Mouse (Mus musculus) CH12.LX (cell line): ENCODE data around the gene Map4k5. TPM values are rescaled to one million over a fixed set of nuclear protein-coding genes. Genes with fewer than 3 reads are reported as not detected.

Source experiments
- DNase-seq: peaks from one replicate; pipeline ENCODE4 v3.0.0-alpha.2; 2013; ENCODE audit errors: extremely low read depth
- H3K27ac ChIP-seq: 2 replicates; pipeline ENCODE4 v1.5.1; 2012; ENCODE audit warnings: low read depth, mild to moderate bottlenecking, control low read depth, moderate library complexity; ENCODE audit not compliant: insufficient read depth
- H3K27me3 ChIP-seq: replicated peaks from 2 replicates; pipeline ENCODE3; 2012; ENCODE audit warnings: inconsistent platforms
- H3K36me3 ChIP-seq, 2 experiments: replicated peaks in 1 of 2; 2 replicates each; pipeline versions ENCODE3 to v1.6.1; 2012; ENCODE audit warnings: inconsistent platforms in 1 of 2, low read length in 1 of 2, mild to moderate bottlenecking in 1 of 2, mixed read lengths in 1 of 2, moderate library complexity in 1 of 2; ENCODE audit not compliant: control insufficient read depth in 1 of 2, insufficient read depth in 1 of 2
- H3K4me1 ChIP-seq, 2 experiments: 2 replicates each; pipeline ENCODE4 v1.6.1; 2012; ENCODE audit warnings: inconsistent platforms in 1 of 2, moderate library complexity in 1 of 2; ENCODE audit not compliant: insufficient read depth in 2 of 2, control insufficient read depth in 1 of 2
- H3K4me2 ChIP-seq: 2 replicates; pipeline ENCODE4 v1.6.1; 2012; ENCODE audit warnings: low read depth, mild to moderate bottlenecking, control low read depth; ENCODE audit not compliant: poor library complexity, insufficient read depth, severe bottlenecking
- H3K4me3 ChIP-seq, 3 experiments: fragments of 150-350 bp in 1 of 3; sonication (generic) in 1 of 3; replicated peaks in 1 of 3; 2 replicates each; pipeline versions ENCODE3 to v1.5.1; 2011 to 2012; ENCODE audit warnings: low read depth in 2 of 3, low read length in 2 of 3, mild to moderate bottlenecking in 2 of 3, moderate library complexity in 2 of 3, control low read depth in 1 of 3, improper control_type of control experiment in 1 of 3, inconsistent platforms in 1 of 3, mixed read lengths in 1 of 3; ENCODE audit not compliant: poor library complexity in 1 of 3
- H3K79me2 ChIP-seq: replicated peaks from 2 replicates; pipeline ENCODE4 v1.6.1; 2012; ENCODE audit warnings: mild to moderate bottlenecking, moderate library complexity; ENCODE audit not compliant: control insufficient read depth, poor library complexity, insufficient read depth, severe bottlenecking; ENCODE audit errors: extremely low read depth
- H3K9ac ChIP-seq: 2 replicates; pipeline ENCODE4 v1.6.1; 2012; ENCODE audit warnings: low read depth, mild to moderate bottlenecking, control low read depth, moderate library complexity; ENCODE audit not compliant: insufficient read depth
- H3K9me3 ChIP-seq: replicated peaks from 2 replicates; pipeline ENCODE3; 2012; ENCODE audit warnings: low read length, inconsistent platforms, mixed read lengths
- CHD2 ChIP-seq: IDR thresholded peaks from 2 replicates; pipeline ENCODE4 v1.6.1; 2011; ENCODE audit warnings: low read length, improper control_type of control experiment
- E2F4 ChIP-seq: IDR thresholded peaks from 2 replicates; pipeline ENCODE4 v1.6.1; 2011; ENCODE audit warnings: low read depth, low read length, improper control_type of control experiment; ENCODE audit not compliant: insufficient replicate concordance
- ETS1 ChIP-seq: conservative IDR thresholded peaks from 2 replicates; pipeline ENCODE4 v1.6.1; 2012; ENCODE audit warnings: low read depth, mild to moderate bottlenecking, inconsistent platforms, low read length, improper control_type of control experiment, moderate library complexity
- GABPA ChIP-seq: IDR thresholded peaks from 2 replicates; pipeline ENCODE4 v1.6.1; 2012; ENCODE audit warnings: low read depth, low read length, improper control_type of control experiment, inconsistent platforms; ENCODE audit not compliant: insufficient replicate concordance
- KAT2A ChIP-seq: IDR thresholded peaks from 2 replicates; pipeline ENCODE4 v1.6.1; 2012; ENCODE audit warnings: low read length, improper control_type of control experiment, inconsistent platforms; ENCODE audit not compliant: insufficient replicate concordance
- MAFK ChIP-seq: IDR thresholded peaks from 2 replicates; pipeline ENCODE4 v1.6.1; 2011; ENCODE audit warnings: low read length, improper control_type of control experiment; ENCODE audit not compliant: insufficient replicate concordance
- MAZ ChIP-seq: IDR thresholded peaks from 2 replicates; pipeline ENCODE4 v1.6.1; 2012; ENCODE audit warnings: low read depth, mild to moderate bottlenecking, inconsistent platforms, low read length, improper control_type of control experiment, moderate library complexity
- MYC ChIP-seq: IDR thresholded peaks from 2 replicates; pipeline ENCODE4 v1.6.1; 2011; ENCODE audit warnings: low read depth, mild to moderate bottlenecking, improper control_type of control experiment, low read length
- NRF1 ChIP-seq: IDR thresholded peaks from 2 replicates; pipeline ENCODE4 v1.6.1; 2014; ENCODE audit warnings: low read depth, mild to moderate bottlenecking, inconsistent platforms, low read length, improper control_type of control experiment, moderate library complexity
- POLR2AphosphoS2 ChIP-seq: IDR thresholded peaks from 2 replicates; pipeline ENCODE4 v1.6.1; 2011; ENCODE audit warnings: low read depth, low read length, improper control_type of control experiment
- RCOR1 ChIP-seq: conservative IDR thresholded peaks from 2 replicates; pipeline ENCODE4 v1.6.1; 2012; ENCODE audit warnings: low read depth, mild to moderate bottlenecking, inconsistent platforms, low read length, improper control_type of control experiment
- SIN3A ChIP-seq: IDR thresholded peaks from 2 replicates; pipeline ENCODE4 v1.6.1; 2012; ENCODE audit warnings: low read length, improper control_type of control experiment, inconsistent platforms
- TBP ChIP-seq: conservative IDR thresholded peaks from 2 replicates; pipeline ENCODE4 v1.6.1; 2011; ENCODE audit warnings: low read depth, low read length, improper control_type of control experiment
- ZKSCAN1 ChIP-seq: IDR thresholded peaks from 2 replicates; pipeline ENCODE4 v1.6.1; 2012; ENCODE audit warnings: low read depth, inconsistent platforms, low read length, improper control_type of control experiment, borderline replicate concordance
- dilution Hi-C: fragments of 300-500 bp; cut with MboI; formaldehyde crosslinking; loops from 2 replicates; pipeline ENCODE4 v1.14.3; 2020; ENCODE audit warnings: low sequenced_read_pairs; ENCODE audit not compliant: extremely low pct_unique_long_range_greater_than_20kb, extremely low pct_ligation_motif_present
- in situ Hi-C: fragments of 300-500 bp; cut with MboI; formaldehyde crosslinking; loops from 3 replicates; pipeline ENCODE4 v1.14.3; 2019; ENCODE audit warnings: low sequenced_read_pairs, low pct_ligation_motif_present, low pct_unique_long_range_greater_than_20kb, mixed read lengths
- polyA plus RNA-seq: library from polyadenylated mRNA; unstranded; fragments of >175 nt; gene quantifications from 2 replicates; pipeline ENCODE4 v1.2.1, GENCODE M21; 2012; ENCODE audit warnings: low read depth; ENCODE audit not compliant: insufficient read length
- total RNA-seq, 2 experiments: library from RNA; depleted of rRNA; stranded (reverse); fragments of 300-350 nt in 1 of 2; fragments of >200 nt in 1 of 2; gene quantifications; 2 replicates each; pipeline ENCODE4 v1.2.3; 2012 to 2014

Map4k5 gene
- total and polyA plus RNA-seq, 3 experiments, result 7.8 to 13.5 (median 12.5) TPM

DNA sequence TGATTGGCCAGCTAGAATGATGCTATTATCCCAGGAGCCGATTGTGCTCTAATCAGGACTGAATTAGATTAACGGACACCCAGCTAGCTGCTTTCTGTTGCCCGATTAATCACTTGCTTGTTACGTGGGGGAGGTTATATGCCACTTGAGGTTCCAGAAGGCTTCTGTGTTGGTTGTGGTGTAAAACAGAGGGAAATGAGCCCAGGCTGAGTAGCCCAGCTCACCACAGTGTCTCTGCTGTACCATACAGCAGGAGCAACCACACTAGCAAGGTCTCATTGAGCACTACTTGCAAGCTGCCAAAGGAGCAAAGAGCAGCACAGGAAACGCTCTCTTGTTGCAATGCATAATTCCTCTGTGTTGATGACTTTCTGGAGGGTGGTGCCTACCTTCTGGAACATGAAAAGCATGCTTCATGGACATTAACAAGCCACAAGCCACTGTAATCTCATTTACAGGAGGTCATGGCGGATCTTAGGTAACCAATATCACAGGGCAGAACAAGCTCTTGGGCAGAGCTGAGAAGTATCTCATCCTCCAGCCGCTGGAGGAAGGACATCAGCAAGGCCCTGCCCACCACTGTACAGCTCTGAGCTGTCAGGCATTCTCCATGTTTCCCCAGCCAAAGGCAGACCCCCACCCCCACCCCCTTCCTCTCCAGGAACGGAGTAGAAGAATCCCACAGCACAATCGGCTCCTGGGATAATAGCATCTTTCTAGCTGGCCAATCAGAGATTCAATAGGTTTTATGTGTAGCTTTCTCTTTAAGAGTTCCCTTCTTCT, 125.3 kb downstream of the Map4k5 start:
- Histone ChIP-seq H3K9me3 (peaks cover 3% of the 10 kb centered on the region), H3K4me1 (peaks cover 0 to 2% of the 10 kb centered on the region in 2 experiments; a peak in 1 of 4 replicates), H3K27me3 (no peaks in the 10 kb centered on the region), H3K4me3 (no peak overlapping the region), H3K36me3 (no peaks in the 10 kb centered on the region), H3K4me2 (no peak overlapping the region), H3K79me2 (no peaks in the 10 kb centered on the region), H3K27ac (no peak overlapping the region), H3K9ac (no peak overlapping the region)
- TF ChIP-seq CHD2, result no peak
- TF ChIP-seq KAT2A, result no peak
- TF ChIP-seq GABPA, result no peak
- TF ChIP-seq NRF1, result no peak
- no peak for TF ChIP-seq ETS1
- no peak for TF ChIP-seq MAFK
- no peak for TF ChIP-seq E2F4
- no peak for TF ChIP-seq MAZ
- no peak for TF ChIP-seq TBP
- TF ChIP-seq RCOR1, result no peak
- no peak for DNase-seq
- dilution Hi-C loops, result no loop called here
- in situ Hi-C loops, result loop anchor here (10.0 kb wide), 1 partner anchor 127 kb away; the partner anchor contains the start of genes Atl1 and Map4k5

- no peak for DNase-seq
- H3K4me3 ChIP-seq, result no peak overlapping the region
- dilution Hi-C loops (no loop called here), in situ Hi-C loops (loop anchor here (10.0 kb wide), 1 partner anchor 128 kb away; the partner anchor contains the start of genes Atl1 and Map4k5)
- TF ChIP-seq ZKSCAN1 (no peak), POLR2AphosphoS2 (no peak), RCOR1 (no peak), SIN3A (no peak), CHD2 (no peak), MAZ (no peak), E2F4 (no peak), MYC (no peak), TBP (no peak)
- H3K9me3 ChIP-seq, result peaks cover 5% of the 10 kb centered on the region
- no peaks in the 10 kb centered on the region for H3K79me2 ChIP-seq
- H3K36me3 ChIP-seq, result no peaks in the 10 kb centered on the region
- no peak overlapping the region for H3K9ac ChIP-seq
- H3K27ac ChIP-seq, result no peak overlapping the region
- no peak overlapping the region for H3K4me2 ChIP-seq
- H3K4me1 ChIP-seq, result peaks cover 0 to 2% of the 10 kb centered on the region in 2 experiments; a peak in 1 of 4 replicates
- H3K27me3 ChIP-seq, result no peaks in the 10 kb centered on the region
Observed at GRCm38 (mm10) chr12:69766185-69766904, 126.7 kb downstream of the Map4k5 start.
